Mouse (Mus musculus) gastrocnemius, adult 8-10 months (tissue): Measurements from ENCODE around the gene Sh3rf3. TPM values are rescaled to one million over a fixed set of nuclear protein-coding genes. Genes with fewer than 3 reads are reported as not detected.

Source experiments
- DNase-seq, 2 experiments: peaks; one replicate each; pipeline ENCODE4 v3.0.0; 2022; ENCODE audit warnings: low spot score in 2 of 2
- total RNA-seq, 4 experiments: library from RNA; stranded (reverse); gene quantifications; 2 replicates each; pipeline ENCODE4 v1.2.4; 2022

Sh3rf3 gene
- total RNA-seq, 4 experiments from 2014 or later = 0.24 to 0.45 (median 0.37) TPM

DNA sequence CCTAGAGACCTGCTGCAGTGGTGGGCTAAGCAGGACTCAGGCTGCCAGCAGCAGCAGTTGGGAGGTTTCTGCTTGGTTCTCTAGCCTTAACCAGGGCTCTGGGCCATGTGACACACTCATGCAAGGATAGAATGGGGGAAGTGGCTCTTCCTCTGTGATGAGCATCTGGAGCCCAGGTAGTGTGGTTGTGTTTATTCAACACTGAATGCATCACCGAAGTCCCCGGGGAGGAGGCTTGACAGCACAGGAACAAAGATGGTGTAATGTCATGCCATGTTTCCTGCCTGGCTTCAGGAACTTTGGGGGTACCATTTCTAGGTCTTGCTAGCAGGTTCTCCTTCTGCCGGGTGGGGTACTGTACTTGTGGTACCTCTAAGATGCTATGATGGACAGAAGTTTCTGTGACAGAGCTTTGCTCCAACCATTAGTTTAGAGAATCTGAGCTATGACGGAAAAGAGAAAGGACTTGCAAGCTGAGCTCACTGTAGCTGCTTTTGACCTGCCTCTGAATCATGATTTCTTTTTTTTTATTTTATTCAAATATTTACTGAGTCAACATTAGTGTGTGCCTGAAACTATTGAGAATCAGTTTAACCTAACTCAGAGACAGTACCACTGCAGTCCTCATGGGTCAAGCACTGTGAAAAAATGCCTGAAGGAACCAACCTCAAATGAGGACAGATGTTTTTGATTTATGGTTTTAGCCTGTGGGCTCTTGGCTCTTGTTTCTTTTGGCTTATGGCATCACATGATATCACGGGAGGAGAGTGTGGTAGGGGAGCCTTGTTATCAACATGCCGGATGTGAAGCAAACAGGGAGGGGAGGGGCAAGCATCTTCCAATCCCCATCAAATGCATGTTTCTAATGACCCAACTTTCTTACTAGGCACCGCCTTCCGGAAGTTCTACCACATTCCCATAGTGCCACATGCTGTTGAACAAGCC, 102.4 kb downstream of the Sh3rf3 start:
- no peak for DNase-seq

GRCm38 (mm10) chr10:58921643-58922188, 108.6 kb downstream of the Sh3rf3 start:
- DNase-seq = no peak

DNA sequence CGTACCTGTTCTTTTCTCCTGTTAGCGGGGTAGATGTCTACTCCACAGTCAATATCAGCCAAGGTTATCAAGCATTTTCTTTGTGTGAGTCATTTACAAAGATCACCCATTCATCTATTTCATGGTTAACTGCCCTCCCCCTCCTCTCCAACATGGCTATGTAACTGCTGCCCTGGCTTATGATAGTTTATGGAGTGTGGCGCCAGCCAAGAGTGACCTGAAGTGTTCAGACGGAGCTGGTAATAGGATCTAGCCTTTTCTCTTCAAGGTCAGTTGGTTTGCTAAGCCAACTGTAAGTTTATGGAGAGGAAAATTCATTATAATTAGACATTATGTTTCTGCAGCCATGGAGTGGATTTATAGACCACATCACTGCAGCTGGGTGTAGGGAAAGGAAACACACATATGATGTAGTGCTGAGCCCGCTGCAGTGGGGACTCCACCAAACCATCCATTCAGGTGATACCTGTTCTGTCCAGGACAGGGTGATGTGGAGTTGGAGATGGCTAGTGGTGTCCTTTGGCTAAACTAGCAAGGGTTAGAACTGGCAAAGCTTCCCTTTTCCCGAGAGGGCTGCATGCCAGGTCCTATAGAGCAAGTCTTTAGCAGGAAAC, 109.2 kb downstream of the Sh3rf3 start:
- no peak for DNase-seq

GRCm38 (mm10) chr10:58922993-58923392, 109.8 kb downstream of the Sh3rf3 start:
- DNase-seq = no peak

DNA sequence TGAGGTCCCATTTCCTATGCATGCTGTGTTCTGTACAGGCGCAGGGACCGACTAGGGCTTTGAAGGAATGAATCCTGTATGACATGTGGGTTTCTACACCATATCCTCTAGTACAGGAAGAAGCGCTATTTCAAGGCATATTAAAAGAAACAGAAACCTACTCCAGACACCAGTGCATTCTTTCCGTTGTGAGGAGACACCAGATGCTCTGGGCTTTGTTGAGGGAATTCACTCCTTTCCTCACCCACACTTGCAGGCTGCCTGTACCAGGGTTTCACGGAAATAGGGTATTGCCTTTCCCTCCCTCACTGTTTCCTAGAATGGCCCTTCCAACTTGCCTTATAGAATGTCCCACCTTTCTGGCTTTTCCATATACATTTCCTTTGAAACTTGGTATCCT, 113.4 kb downstream of the Sh3rf3 start:
- DNase-seq = no peak

DNA sequence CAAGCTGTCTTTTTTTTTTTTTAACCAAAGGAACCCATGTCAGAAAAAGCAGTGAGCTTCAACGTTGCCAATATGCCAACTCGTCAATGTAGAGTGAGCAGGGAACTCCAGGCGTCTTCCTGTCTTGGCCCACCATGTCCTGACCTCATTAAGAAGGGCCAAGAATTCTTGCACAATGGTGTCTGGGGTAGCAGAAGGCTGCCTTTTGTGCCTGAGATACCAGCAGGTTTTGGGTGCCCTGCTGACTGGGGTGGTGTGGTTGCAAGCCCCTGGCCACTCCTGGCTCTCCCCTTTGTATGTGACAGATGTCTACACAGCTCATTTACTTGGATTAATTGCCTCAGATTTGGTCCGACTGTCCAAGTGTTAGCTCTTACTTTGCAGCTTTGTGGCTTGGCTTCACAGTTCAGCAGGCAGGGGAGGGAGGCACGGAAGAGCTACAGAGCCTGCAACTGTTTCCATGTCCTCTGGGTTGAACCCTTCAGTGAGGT, 115.8 kb downstream of the Sh3rf3 start:
- no peak for DNase-seq

- peak in 1 of 2 experiments; percentile 9 for DNase-seq
Measured at GRCm38 (mm10) chr10:58932151-58932773, 119.1 kb downstream of the Sh3rf3 start.

- no peak for DNase-seq
Measured at GRCm38 (mm10) chr10:58935606-58936005, 122.4 kb downstream of the Sh3rf3 start.

GRCm38 (mm10) chr10:58936441-58936860, 123.3 kb downstream of the Sh3rf3 start:
- DNase-seq = no peak

DNA sequence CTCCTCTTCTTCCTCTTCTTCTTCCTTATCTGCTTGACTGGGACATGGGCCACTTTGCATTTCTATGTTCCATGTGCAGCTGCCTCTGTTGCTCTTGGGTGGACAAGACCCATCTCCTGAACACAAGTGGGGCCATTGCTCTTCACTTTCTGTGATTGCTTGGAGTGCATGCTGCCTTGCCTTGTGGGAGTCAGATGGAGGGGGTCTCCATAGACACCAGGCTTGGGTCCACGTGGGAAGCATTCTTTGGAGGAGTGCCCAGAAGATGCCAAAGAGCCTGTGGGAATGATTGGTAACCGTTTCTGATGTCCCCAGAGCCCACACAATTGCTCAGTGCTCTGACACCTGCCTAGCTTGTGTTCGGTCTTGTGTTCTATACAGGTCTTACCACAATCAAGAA, 124.4 kb downstream of the Sh3rf3 start:
- DNase-seq = no peak

DNA sequence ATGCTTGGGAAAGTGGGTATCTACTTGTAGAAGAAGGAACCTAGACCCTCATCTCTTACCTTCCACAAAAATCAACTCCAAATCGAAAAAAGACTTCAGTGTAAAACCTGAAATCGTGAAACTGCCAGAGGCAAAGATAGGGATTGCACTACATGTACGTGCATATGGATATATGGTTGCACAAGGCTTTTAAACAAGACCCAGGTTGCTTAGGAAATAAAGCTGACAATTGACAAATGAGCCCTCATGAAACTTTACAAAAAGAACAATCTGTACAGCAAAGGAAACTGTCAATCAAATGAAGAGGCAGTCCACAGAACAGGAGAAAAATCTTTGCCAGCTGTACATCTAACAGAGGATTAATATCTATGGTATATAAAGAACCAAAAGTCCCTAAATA, 129.7 kb downstream of the Sh3rf3 start:
- DNase-seq = no peak

GRCm38 (mm10) chr10:58943661-58944400, 130.7 kb downstream of the Sh3rf3 start:
- no peak for DNase-seq

DNA sequence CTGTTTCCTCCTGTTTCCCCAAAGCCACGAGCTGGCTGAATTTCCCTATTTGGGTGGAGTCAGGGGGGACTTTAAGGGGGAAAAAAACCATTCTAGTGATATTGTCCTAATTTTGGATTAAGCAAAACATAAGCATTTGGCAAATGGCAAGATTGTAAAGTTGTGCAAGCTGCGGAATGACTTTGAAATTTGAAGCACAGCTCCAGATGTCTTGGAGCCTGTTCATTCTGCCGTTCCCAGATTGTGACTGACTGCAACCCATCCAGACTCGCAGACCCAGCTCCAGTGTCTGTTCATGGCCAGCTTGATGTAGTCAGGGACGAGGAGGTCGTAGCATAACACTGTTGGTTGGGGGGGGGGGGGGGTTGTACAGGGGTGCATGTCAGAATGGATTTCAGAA, 131.8 kb downstream of the Sh3rf3 start:
- peak in 1 of 2 experiments; percentile 15 for DNase-seq

- no peak for DNase-seq
Measured at GRCm38 (mm10) chr10:58949770-58950638, 136.8 kb downstream of the Sh3rf3 start.

DNA sequence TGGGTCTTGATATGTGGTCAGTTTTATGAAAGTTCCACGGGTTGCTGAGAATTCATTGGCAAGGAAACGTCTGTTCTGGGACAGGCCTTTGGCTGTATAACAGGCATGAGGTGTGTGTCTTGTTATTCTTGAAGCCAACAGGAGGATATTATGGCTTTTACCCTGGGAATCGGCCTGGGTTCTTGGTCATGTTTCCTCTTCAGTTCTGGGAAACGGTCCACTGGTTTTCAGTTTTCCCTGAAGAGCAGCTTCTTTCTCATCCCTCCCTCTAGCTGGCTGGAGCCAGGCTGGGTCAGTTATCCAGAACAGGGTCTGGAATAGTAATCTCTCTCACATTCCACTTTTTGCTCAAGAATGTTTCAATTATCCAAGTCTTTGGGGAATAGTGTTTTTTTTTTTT, 147.0 kb downstream of the Sh3rf3 start:
- peak; percentile 31 to 39 for DNase-seq

- DNase-seq = no peak
Measured at GRCm38 (mm10) chr10:58968236-58968635, 155.1 kb downstream of the Sh3rf3 start.

DNA sequence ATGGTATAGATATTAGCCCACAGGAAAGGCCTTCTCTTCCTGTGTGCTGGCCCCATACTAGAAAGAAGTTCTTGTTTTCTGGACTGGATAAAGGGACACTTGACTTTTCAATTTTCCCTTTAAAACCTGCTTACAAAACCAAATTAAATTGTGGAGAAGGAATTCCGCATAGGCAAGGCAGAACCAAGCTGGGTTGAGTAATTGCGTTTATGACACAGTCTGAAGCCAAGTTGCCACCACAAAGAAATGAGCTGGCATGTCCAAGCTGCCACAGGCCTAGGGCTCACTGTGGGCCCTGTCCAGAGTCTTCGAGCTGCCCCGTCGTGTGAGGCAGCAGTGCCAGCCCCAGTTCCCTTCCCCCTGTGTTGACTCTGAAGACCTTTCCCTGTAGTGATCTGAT, 156.2 kb downstream of the Sh3rf3 start:
- no peak for DNase-seq

DNA sequence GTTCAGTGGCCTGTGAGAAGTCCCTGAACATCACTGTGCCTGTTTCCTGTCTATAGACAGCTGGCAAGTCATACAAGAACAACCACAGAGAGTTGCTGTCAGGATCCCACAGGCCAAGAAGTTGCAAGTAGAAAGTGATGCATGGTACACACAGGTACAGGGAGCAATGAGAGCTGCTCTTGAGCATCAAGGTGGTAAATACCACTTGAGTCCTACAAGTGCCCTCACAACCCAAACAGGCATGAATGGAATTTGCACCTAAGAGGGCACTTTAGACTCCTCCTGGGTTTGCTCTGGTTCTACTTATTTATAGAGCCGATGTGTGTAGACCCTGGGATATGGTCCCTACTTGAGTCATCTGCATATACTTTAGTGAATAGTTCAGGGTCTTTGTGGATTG, 159.0 kb downstream of the Sh3rf3 start:
- no peak for DNase-seq

DNA sequence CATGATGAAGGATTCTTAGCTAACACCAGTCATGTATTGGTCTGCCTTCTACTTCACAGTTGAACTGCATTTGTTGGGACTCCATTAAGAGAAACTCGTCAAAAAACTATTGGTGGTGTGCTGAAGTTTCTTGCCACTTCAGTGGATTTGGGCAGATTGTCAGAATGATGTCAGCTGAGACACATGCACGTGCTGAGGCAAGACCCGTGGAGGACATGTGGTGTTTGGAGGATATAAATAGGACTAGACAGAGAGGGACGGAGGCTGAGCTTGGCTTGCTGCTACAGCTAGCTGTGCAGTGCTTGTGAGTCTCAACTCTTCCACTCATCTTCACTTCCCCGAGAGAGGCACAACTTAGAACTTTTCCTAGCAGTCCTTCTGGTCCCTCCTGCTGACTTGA, 161.0 kb downstream of the Sh3rf3 start:
- no peak for DNase-seq

DNA sequence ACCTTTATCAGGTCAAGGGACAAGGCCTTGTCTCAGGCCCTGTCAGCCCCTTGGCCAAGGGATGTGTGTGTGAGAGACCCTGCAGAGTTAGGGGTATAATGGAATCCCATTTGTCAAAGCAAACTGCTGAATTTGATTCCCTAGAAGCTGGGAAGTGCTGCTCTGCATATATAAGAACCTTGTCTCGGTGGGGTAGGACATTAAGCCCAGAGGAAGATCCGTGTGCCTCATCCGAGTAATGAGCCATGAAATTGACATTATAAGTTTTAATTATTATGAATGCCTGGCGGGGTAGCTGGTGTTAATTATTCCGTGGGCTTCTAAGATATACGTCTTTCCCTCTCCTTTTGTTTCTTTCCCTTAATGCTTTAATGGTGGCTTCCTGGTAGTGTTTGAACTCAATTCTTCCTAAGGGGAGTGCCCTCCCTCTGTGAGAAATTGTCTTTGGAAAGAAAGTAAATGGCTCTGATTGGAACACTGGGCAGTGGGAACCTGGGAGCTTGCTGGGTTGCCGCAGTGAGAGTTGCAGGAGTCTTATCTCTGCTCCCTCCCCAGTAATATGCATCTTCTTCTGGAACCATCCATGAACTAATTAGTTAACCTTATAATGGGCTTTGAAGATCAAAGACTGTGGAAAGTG, 166.3 kb downstream of the Sh3rf3 start:
- no peak for DNase-seq
